Mouse (Mus musculus) ES-E14 (cell line): ENCODE measurements around the gene Gm20441. TPM values are rescaled to one million over a fixed set of nuclear protein-coding genes. Genes with fewer than 3 reads are reported as not detected.

Experiments used
- DNase-seq: peaks from one replicate; pipeline ENCODE4 v3.0.0-alpha.2; 2013; ENCODE audit warnings: low read depth, low spot score
- H3K27ac ChIP-seq: 2 replicates; pipeline ENCODE4 v1.5.1; 2012; ENCODE audit warnings: low read depth, mild to moderate bottlenecking, low read length, moderate library complexity, mixed read lengths; ENCODE audit not compliant: poor library complexity, insufficient read depth, severe bottlenecking
- H3K36me3 ChIP-seq: 2 replicates; pipeline ENCODE4 v1.6.1; 2012; ENCODE audit warnings: mild to moderate bottlenecking, low read length, moderate library complexity, mixed read lengths; ENCODE audit not compliant: control insufficient read depth, poor library complexity, insufficient read depth, severe bottlenecking
- H3K4me1 ChIP-seq, 2 experiments: fragments of 150-350 bp in 1 of 2; sonication (generic) in 1 of 2; 2 replicates each; pipeline ENCODE4 v1.6.1; 2012; ENCODE audit warnings: low read length in 2 of 2, mild to moderate bottlenecking in 1 of 2, mixed read lengths in 1 of 2; ENCODE audit not compliant: control insufficient read depth in 2 of 2, insufficient read depth in 2 of 2, poor library complexity in 1 of 2
- H3K4me3 ChIP-seq, 2 experiments: fragments of 150-350 bp in 1 of 2; sonication (generic) in 1 of 2; 2 replicates each; pipeline ENCODE4 v1.5.1; 2012; ENCODE audit warnings: low read length in 2 of 2, low read depth in 1 of 2, mild to moderate bottlenecking in 1 of 2, mixed read lengths in 1 of 2; ENCODE audit not compliant: insufficient read depth in 1 of 2, poor library complexity in 1 of 2, severe bottlenecking in 1 of 2
- H3K9ac ChIP-seq: 2 replicates; pipeline ENCODE4 v1.6.1; 2012; ENCODE audit warnings: low read depth, mild to moderate bottlenecking, low read length, mixed read lengths; ENCODE audit not compliant: poor library complexity, insufficient read depth, severe bottlenecking
- H3K9me3 ChIP-seq: fragments of 150-350 bp; sonication (generic); 2 replicates; pipeline ENCODE4 v1.6.1; 2012; ENCODE audit warnings: low read depth, mild to moderate bottlenecking, low read length; ENCODE audit not compliant: control insufficient read depth, insufficient read depth
- CHD2 ChIP-seq: IDR thresholded peaks from 2 replicates; pipeline ENCODE4 v1.6.1; 2014; ENCODE audit warnings: mild to moderate bottlenecking, low read depth, low read length, inconsistent platforms
- HCFC1 ChIP-seq: IDR thresholded peaks from 2 replicates; pipeline ENCODE4 v1.6.1; 2012; ENCODE audit warnings: low read length, inconsistent platforms, borderline replicate concordance; ENCODE audit not compliant: insufficient read depth
- MAFK ChIP-seq: IDR thresholded peaks from 2 replicates; pipeline ENCODE4 v1.6.1; 2014; ENCODE audit warnings: mild to moderate bottlenecking, low read depth, low read length, inconsistent platforms; ENCODE audit not compliant: insufficient read depth
- ZC3H11A ChIP-seq: IDR thresholded peaks from 2 replicates; pipeline ENCODE4 v1.6.1; 2012; ENCODE audit warnings: low read depth, mild to moderate bottlenecking, inconsistent platforms, low read length, borderline replicate concordance
- ZNF384 ChIP-seq: IDR thresholded peaks from 2 replicates; pipeline ENCODE4 v1.6.1; 2012; ENCODE audit warnings: low read depth, low read length, inconsistent platforms
- in situ Hi-C, 2 experiments: fragments of 600-800 bp; cut with MboI; formaldehyde crosslinking; loops; one replicate each; pipeline ENCODE4 v1.15.1; 2025; ENCODE audit warnings: low sequenced_read_pairs in 2 of 2, inconsistent platforms in 1 of 2; ENCODE audit not compliant: unreplicated experiment in 2 of 2
- total RNA-seq: library from RNA; depleted of rRNA; stranded (reverse); fragments of 300-350 nt; gene quantifications from 2 replicates; pipeline ENCODE4 v1.2.3, GENCODE M21; 2012

Gene Gm20441
- total RNA-seq, 1 experiment: not detected

- in situ Hi-C loops: no loop called here
- no peak overlapping the region for H3K27ac ChIP-seq
- no peak for DNase-seq
- TF ChIP-seq CHD2: no peak
- no peak for TF ChIP-seq ZC3H11A
- no peak for TF ChIP-seq ZNF384
- TF ChIP-seq MAFK: no peak
- no peak for TF ChIP-seq HCFC1
- peaks cover 7 to 8% of the 10 kb centered on the region in 2 experiments; a peak in 3 of 4 replicates for H3K4me1 ChIP-seq
- H3K9ac ChIP-seq: no peak overlapping the region
- H3K36me3 ChIP-seq: no peaks in the 10 kb centered on the region
- no peak overlapping the region for H3K4me3 ChIP-seq
- no peaks in the 10 kb centered on the region for H3K9me3 ChIP-seq
Observed at GRCm38 (mm10) chr10:75777885-75778284, 2.9 kb downstream of the Gm20441 start.

GRCm38 (mm10) chr10:75776562-75776961, 4.2 kb downstream of the Gm20441 start:
- in situ Hi-C loops: no loop called here
- H3K36me3 ChIP-seq: no peaks in the 10 kb centered on the region

GRCm38 (mm10) chr10:75774587-75774986, 6.2 kb downstream of the Gm20441 start:
- Histone ChIP-seq H3K9ac (no peak overlapping the region), H3K27ac (no peak overlapping the region), H3K36me3 (peaks cover 2% of the 10 kb centered on the region; the same call in 1 of the 2 replicates), H3K4me3 (no peak overlapping the region), H3K4me1 (peaks cover 3 to 6% of the 10 kb centered on the region in 2 experiments; a peak in 3 of 4 replicates), H3K9me3 (no peaks in the 10 kb centered on the region)
- in situ Hi-C loops: no loop called here
- no peak for TF ChIP-seq HCFC1
- no peak for TF ChIP-seq ZNF384
- no peak for TF ChIP-seq MAFK
- no peak for TF ChIP-seq CHD2
- TF ChIP-seq ZC3H11A: no peak
- DNase-seq: no peak

More at GRCm38 (mm10) chr10:75776562-75776961, 4.2 kb downstream of the Gm20441 start:
- TF ChIP-seq CHD2 (no peak), MAFK (no peak), ZNF384 (no peak), ZC3H11A (no peak), HCFC1 (no peak)
- Histone ChIP-seq H3K4me1 (peaks cover 7 to 8% of the 10 kb centered on the region in 2 experiments; a peak in 3 of 4 replicates), H3K4me3 (no peak overlapping the region), H3K9ac (no peak overlapping the region), H3K9me3 (no peaks in the 10 kb centered on the region), H3K27ac (no peak overlapping the region)
- no peak for DNase-seq

- Histone ChIP-seq H3K27ac (no peak overlapping the region), H3K4me3 (no peak overlapping the region), H3K9ac (no peak overlapping the region), H3K36me3 (peaks cover 2% of the 10 kb centered on the region; the same call in 1 of the 2 replicates), H3K9me3 (no peaks in the 10 kb centered on the region), H3K4me1 (peaks cover 0 to 1% of the 10 kb centered on the region in 2 experiments; a peak in 1 of 4 replicates)
- TF ChIP-seq ZC3H11A: no peak
- no peak for TF ChIP-seq CHD2
- TF ChIP-seq MAFK: no peak
- TF ChIP-seq HCFC1: no peak
- TF ChIP-seq ZNF384: no peak
- no peak for DNase-seq
- in situ Hi-C loops: no loop called here
Observed at GRCm38 (mm10) chr10:75774102-75774501, 6.7 kb downstream of the Gm20441 start.
